Mouse (Mus musculus): Measurements from ENCODE around the gene Pfkfb4. TPM values are rescaled to one million over a fixed set of nuclear protein-coding genes. Genes with fewer than 3 reads are reported as not detected.

Gene Pfkfb4
- polyA plus RNA-seq, 1 experiment: 49.4 TPM

- WGBS: 77% methylated on average over 6 of the region's 6 CpGs
- Histone ChIP-seq H3K4me1 (ENCODE audit: control insufficient read depth, insufficient read depth, low read length) (no peaks in the 10 kb centered on the region), H3K4me3 (replicated peaks; ENCODE audit: extremely low read depth, low read depth, low read length) (no peak overlapping the region)
- no peak for TF ChIP-seq CTCF (IDR thresholded peaks at IDR 0.05; ENCODE audit: insufficient read depth, low read length)
- TF ChIP-seq POLR2A (IDR thresholded peaks at IDR 0.05; ENCODE audit: borderline replicate concordance, extremely low read depth, low read depth, low read length): no peak
- DNase-seq: no peak
Observed at GRCm38 (mm10) chr9:108964338-108964737, 27.2 kb upstream of the Pfkfb4 start.

DNA sequence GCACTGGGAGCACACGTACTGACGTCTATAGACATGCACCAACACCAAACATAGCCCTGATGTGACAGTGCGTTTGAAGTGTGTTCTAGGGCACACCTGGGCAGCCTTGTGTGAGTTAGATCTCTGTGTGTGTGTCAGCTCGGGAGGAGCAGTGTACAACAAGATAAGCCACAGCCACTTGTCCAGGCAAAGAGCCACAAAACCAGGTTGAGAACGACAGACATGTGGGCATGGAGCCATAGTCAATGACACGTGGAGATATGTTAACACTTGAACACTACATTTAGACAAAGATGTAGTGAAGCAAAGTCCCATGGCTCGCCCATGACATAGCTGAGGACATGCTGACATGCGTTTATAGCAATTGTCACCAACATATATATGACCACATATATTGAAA, 21.0 kb upstream of the Pfkfb4 start:
- Histone ChIP-seq H3K4me1 (ENCODE audit: control insufficient read depth, insufficient read depth, low read length) (no peaks in the 10 kb centered on the region), H3K4me3 (replicated peaks; ENCODE audit: extremely low read depth, low read depth, low read length) (no peak overlapping the region)
- TF ChIP-seq CTCF (IDR thresholded peaks at IDR 0.05; ENCODE audit: insufficient read depth, low read length) (no peak), POLR2A (IDR thresholded peaks at IDR 0.05; ENCODE audit: borderline replicate concordance, extremely low read depth, low read depth, low read length) (no peak)
- no peak for DNase-seq
- 68% methylated on average over 8 of the region's 8 CpGs for WGBS

DNA sequence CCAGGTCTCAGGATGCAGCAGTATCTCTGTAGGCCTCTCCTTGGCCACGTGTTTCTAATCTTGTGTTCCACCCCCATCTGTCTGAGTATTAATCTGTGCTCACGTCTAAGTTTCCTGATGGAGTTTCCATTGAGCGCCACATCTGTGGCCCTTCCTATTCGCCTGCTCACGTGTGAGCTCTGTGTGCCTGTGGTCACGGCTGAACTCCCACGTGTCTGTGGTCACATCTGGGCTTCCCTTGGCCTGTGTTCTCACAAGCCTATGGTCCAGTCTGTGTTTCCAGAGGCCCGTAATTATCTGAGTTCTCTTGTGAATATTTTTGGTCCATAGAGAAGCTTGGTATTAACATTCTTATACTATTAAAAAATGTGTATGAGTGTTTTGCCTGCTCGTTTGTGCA, 15.1 kb upstream of the Pfkfb4 start:
- Histone ChIP-seq H3K4me1 (ENCODE audit: control insufficient read depth, insufficient read depth, low read length) (no peaks in the 10 kb centered on the region), H3K4me3 (replicated peaks; ENCODE audit: extremely low read depth, low read depth, low read length) (no peak overlapping the region)
- no peak for DNase-seq
- WGBS: 73% methylated on average over 9 of the region's 9 CpGs
- TF ChIP-seq POLR2A (IDR thresholded peaks at IDR 0.05; ENCODE audit: borderline replicate concordance, extremely low read depth, low read depth, low read length) (no peak), CTCF (IDR thresholded peaks at IDR 0.05; ENCODE audit: insufficient read depth, low read length) (no peak)

DNA sequence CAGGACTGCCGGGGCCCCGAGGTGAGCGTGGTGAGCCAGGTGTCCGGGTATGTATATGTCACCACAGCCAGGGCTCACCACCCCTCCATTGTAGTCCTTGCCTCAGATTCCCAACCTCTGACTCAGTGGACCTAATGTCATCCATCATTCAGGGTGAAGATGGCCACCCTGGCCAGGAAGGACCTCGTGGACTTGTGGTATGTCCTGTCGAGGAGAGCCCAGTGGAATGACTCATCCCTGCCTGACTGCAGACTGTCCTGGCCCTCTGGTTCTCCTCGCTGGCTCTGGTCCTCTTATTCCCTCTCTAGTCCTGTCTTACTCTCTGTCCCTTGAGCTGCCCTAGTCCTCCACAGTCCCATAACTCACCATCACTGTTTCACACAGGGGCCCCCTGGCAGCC, 13.6 kb upstream of the Pfkfb4 start:
- TF ChIP-seq CTCF (IDR thresholded peaks at IDR 0.05; ENCODE audit: insufficient read depth, low read length) (no peak), POLR2A (IDR thresholded peaks at IDR 0.05; ENCODE audit: borderline replicate concordance, extremely low read depth, low read depth, low read length) (no peak)
- Histone ChIP-seq H3K4me3 (replicated peaks; ENCODE audit: extremely low read depth, low read depth, low read length) (no peak overlapping the region), H3K4me1 (ENCODE audit: control insufficient read depth, insufficient read depth, low read length) (no peaks in the 10 kb centered on the region)
- DNase-seq: no peak
- 69% methylated on average over 7 of the region's 7 CpGs for WGBS

DNA sequence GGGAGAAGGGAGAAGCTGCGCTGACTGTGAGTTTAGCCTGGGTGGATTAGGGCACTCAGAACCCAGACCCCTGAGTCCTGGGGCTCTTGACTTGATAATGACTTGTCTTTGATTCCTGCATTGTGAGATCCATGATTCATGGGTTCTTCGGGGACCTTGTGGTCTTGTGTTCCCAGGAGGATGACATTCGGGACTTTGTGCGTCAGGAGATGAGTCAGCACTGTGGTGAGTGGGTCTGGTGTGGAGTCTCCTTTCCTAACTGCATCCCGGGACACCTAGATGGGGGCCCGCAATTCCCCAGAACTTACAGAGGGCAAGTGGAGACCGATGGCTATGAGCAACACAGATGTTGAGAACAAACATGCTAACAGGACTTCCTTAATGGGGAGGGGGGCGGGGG, 9.1 kb upstream of the Pfkfb4 start:
- H3K4me3 ChIP-seq (replicated peaks; ENCODE audit: extremely low read depth, low read depth, low read length): no peak overlapping the region
- TF ChIP-seq POLR2A (IDR thresholded peaks at IDR 0.05; ENCODE audit: borderline replicate concordance, extremely low read depth, low read depth, low read length) (no peak), CTCF (IDR thresholded peaks at IDR 0.05; ENCODE audit: insufficient read depth, low read length) (no peak)
- no peak for DNase-seq
- 68% methylated on average over 8 of the region's 8 CpGs for WGBS
- H3K4me1 ChIP-seq (ENCODE audit: control insufficient read depth, insufficient read depth, low read length): no peaks in the 10 kb centered on the region

DNA sequence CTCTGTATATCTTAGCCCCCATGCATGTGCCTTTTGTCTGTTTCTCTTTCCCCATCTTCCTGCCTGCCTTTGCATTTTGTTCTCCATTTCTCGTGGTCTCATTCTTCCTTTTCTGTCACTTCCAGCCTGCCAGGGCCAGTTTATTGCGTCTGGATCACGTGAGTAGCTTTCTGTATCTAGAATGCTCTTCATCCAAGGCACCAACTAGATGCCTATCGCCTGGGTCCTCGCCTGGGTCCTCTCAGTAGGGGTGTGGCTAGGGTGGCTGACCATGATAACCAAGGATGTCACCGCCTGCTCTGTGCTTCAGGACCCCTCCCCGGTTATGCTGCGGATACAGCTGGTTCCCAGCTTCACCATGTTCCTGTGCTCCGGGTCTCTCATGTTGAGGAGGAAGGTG, 8.4 kb upstream of the Pfkfb4 start:
- Histone ChIP-seq H3K4me1 (ENCODE audit: control insufficient read depth, insufficient read depth, low read length) (no peaks in the 10 kb centered on the region), H3K4me3 (replicated peaks; ENCODE audit: extremely low read depth, low read depth, low read length) (no peak overlapping the region)
- no peak for DNase-seq
- WGBS: 71% methylated on average over 9 of the region's 9 CpGs
- TF ChIP-seq POLR2A (IDR thresholded peaks at IDR 0.05; ENCODE audit: borderline replicate concordance, extremely low read depth, low read depth, low read length) (no peak), CTCF (IDR thresholded peaks at IDR 0.05; ENCODE audit: insufficient read depth, low read length) (no peak)

- H3K4me1 ChIP-seq (ENCODE audit: control insufficient read depth, insufficient read depth, low read length): no peaks in the 10 kb centered on the region; the same call in 1 of the 2 replicates
- DNase-seq: no peak
- no peak for TF ChIP-seq CTCF (IDR thresholded peaks at IDR 0.05; ENCODE audit: insufficient read depth, low read length)
- TF ChIP-seq POLR2A (IDR thresholded peaks at IDR 0.05; ENCODE audit: borderline replicate concordance, extremely low read depth, low read depth, low read length): no peak
- no peak within 1 kb of the TSS for H3K4me3 ChIP-seq (replicated peaks; ENCODE audit: extremely low read depth, low read depth, low read length)
- WGBS: 91% methylated on average over 4 of the region's 4 CpGs
Observed at GRCm38 (mm10) chr9:108985710-108986109, 5.9 kb upstream of the Pfkfb4 start, which contains the start of gene Ucn2. TSS of gene Ucn2 (plus strand) at chr9:108986010.

DNA sequence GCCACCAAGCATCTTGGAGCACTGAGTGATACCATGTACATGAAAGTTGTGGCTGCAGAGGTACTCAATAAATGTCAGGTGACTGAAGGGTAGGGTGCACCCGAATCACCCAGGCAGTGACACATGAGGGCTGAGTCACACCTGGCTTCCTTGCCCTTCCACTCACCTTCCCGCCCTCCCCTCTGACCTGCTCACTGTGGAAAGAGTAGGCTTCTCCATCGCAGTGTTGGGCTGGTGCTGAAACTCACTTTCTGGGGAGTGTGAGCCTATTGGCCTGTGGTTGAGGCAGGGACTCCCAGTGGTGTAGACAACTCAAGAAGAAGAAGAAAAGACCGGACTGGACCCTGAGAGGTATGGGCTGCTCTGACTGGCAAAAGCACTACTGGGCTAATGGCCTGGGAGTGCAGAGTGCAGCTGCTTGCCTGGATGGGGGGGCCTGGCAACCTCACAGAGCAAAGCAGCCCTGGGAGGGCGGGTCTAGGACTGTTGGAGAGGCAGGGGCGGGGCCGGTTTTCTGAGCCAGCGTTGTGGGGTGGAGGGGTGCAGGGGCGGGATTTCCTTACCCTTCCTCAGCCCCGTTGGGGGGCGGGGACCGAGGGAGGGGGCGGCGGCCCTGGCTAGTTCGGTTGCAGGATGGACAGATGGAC, 3.8 kb upstream of the Pfkfb4 start:
- DNase-seq: peak; percentile 37
- H3K4me3 ChIP-seq (replicated peaks; ENCODE audit: extremely low read depth, low read depth, low read length): peak overlapping the region; percentile 22
- WGBS: 28% methylated on average over 14 of the region's 15 CpGs
- no peak for TF ChIP-seq CTCF (IDR thresholded peaks at IDR 0.05; ENCODE audit: insufficient read depth, low read length)
- TF ChIP-seq POLR2A (IDR thresholded peaks at IDR 0.05; ENCODE audit: borderline replicate concordance, extremely low read depth, low read depth, low read length): no peak
- no peaks in the 10 kb centered on the region; the same call in 1 of the 2 replicates for H3K4me1 ChIP-seq (ENCODE audit: control insufficient read depth, insufficient read depth, low read length)

GRCm38 (mm10) chr9:108989802-108990461, 1.6 kb upstream of the Pfkfb4 start:
- DNase-seq: no peak
- WGBS: 52% methylated on average over 4 of the region's 4 CpGs
- TF ChIP-seq POLR2A (IDR thresholded peaks at IDR 0.05; ENCODE audit: borderline replicate concordance, extremely low read depth, low read depth, low read length) (no peak), CTCF (IDR thresholded peaks at IDR 0.05; ENCODE audit: insufficient read depth, low read length) (no peak)
- no peaks in the 10 kb centered on the region; the same call in 1 of the 2 replicates for H3K4me1 ChIP-seq (ENCODE audit: control insufficient read depth, insufficient read depth, low read length)
- H3K4me3 ChIP-seq (replicated peaks; ENCODE audit: extremely low read depth, low read depth, low read length): no peak overlapping the region

- TF ChIP-seq CTCF (IDR thresholded peaks at IDR 0.05; ENCODE audit: insufficient read depth, low read length) (no peak), POLR2A (IDR thresholded peaks at IDR 0.05; ENCODE audit: borderline replicate concordance, extremely low read depth, low read depth, low read length) (no peak)
- Histone ChIP-seq H3K4me1 (ENCODE audit: control insufficient read depth, insufficient read depth, low read length) (no peaks in the 10 kb centered on the region; the same call in 1 of the 2 replicates), H3K4me3 (replicated peaks; ENCODE audit: extremely low read depth, low read depth, low read length) (no peak overlapping the region)
- no peak for DNase-seq
- 65% methylated on average over 7 of the region's 7 CpGs for WGBS
Observed at GRCm38 (mm10) chr9:108990462-108990820, 1.1 kb upstream of the Pfkfb4 start.

Measured in lung, adult 2 months (tissue).